Mouse (Mus musculus) effector memory CD4-positive, alpha-beta T cell, adult 5 months (primary cell): ENCODE measurements around the gene OR5BS1P. TPM values are rescaled to one million over a fixed set of nuclear protein-coding genes. Genes with fewer than 3 reads are reported as not detected.

Source experiments
- polyA plus RNA-seq: library from polyadenylated mRNA; unstranded; fragments of 100-300 nt; shearing (Covaris generic); gene quantifications from one replicate; pipeline ENCODE4 v1.2.1, GENCODE M21; 2017

The OR5BS1P gene
- not detected for polyA plus RNA-seq

GRCm38 (mm10) chr15:98469596-98469995 lies at the start of gene OR5BS1P:
TSS of gene OR5BS1P (plus strand) at chr15:98469896.

GRCm38 (mm10) chr15:98430925-98431324 lies 38.8 kb upstream of the OR5BS1P start, which contains the start of gene Olfr282:
TSS of gene Olfr282 (plus strand) at chr15:98431225.

GRCm38 (mm10) chr15:98452288-98452687 lies 17.4 kb upstream of the OR5BS1P start, which contains the start of gene Olfr281:
TSS of gene Olfr281 (plus strand) at chr15:98452588.

GRCm38 (mm10) chr15:98482701-98483100 lies 13.0 kb downstream of the OR5BS1P start, which contains the start of gene Lalba:
TSS of gene Lalba (minus strand) at chr15:98482721.

GRCm38 (mm10) chr15:98492102-98492501 lies 22.4 kb downstream of the OR5BS1P start, which contains the start of gene Olfr279:
TSS of gene Olfr279 (plus strand) at chr15:98492402.

Other genes with a start within 250 kb of the OR5BS1P start
- not detected for gene Gm44579, start 248.9 kb upstream of the OR5BS1P start, polyA plus RNA-seq
- not detected for gene Olfr287, start 248.8 kb upstream of the OR5BS1P start, polyA plus RNA-seq
- not detected for gene Olfr286, start 235.4 kb upstream of the OR5BS1P start, polyA plus RNA-seq
- gene H1fnt, start 212.6 kb upstream of the OR5BS1P start, polyA plus RNA-seq = not detected
- not detected for gene Zfp641, start 173.7 kb upstream of the OR5BS1P start, polyA plus RNA-seq
- not detected for gene Olfr285, start 152.5 kb upstream of the OR5BS1P start, polyA plus RNA-seq
- not detected for gene Olfr284, start 128.9 kb upstream of the OR5BS1P start, polyA plus RNA-seq
- not detected for gene Olfr283, start 89.0 kb upstream of the OR5BS1P start, polyA plus RNA-seq
- not detected for gene Olfr282, start 38.7 kb upstream of the OR5BS1P start, polyA plus RNA-seq
- not detected for gene Olfr281, start 17.3 kb upstream of the OR5BS1P start, polyA plus RNA-seq
- gene Lalba, start 12.8 kb downstream of the OR5BS1P start, polyA plus RNA-seq = not detected
- 0.19 TPM for gene Olfr279, start 22.5 kb downstream of the OR5BS1P start, polyA plus RNA-seq
- gene Kansl2, start 64.4 kb downstream of the OR5BS1P start, polyA plus RNA-seq = 63.5 TPM
- 170 TPM for gene Ccnt1, start 101.0 kb downstream of the OR5BS1P start, polyA plus RNA-seq
- gene 4930415O20Rik, start 101.1 kb downstream of the OR5BS1P start, polyA plus RNA-seq = not detected
- gene Adcy6, start 140.2 kb downstream of the OR5BS1P start, polyA plus RNA-seq = 0.57 TPM
- gene Cacnb3, start 160.9 kb downstream of the OR5BS1P start, polyA plus RNA-seq = 0.15 TPM
- 27.5 TPM for gene Ddx23, start 193.0 kb downstream of the OR5BS1P start, polyA plus RNA-seq
- 2.8 TPM for gene Rnd1, start 207.6 kb downstream of the OR5BS1P start, polyA plus RNA-seq
- gene Ccdc65, start 238.3 kb downstream of the OR5BS1P start, polyA plus RNA-seq = 0.70 TPM